Mouse (Mus musculus) T-helper 17 cell (primary cell): Measurements from ENCODE around the gene Il22ra1.

Source experiments
- in situ Hi-C, 2 experiments: fragments of 300-600 bp; cut with MboI, MseI; formaldehyde crosslinking; loops; 1 replicate in 1 of 2; 2 replicates in 1 of 2; pipeline ENCODE4 v1.15.1; 2025; ENCODE audit warnings: high pct_unique_total_duplicates in 2 of 2

Gene Il22ra1

GRCm38 (mm10) chr4:135730951-135731350 is 3.0 kb downstream of the Il22ra1 start:
- in situ Hi-C loops, result no loop called here

GRCm38 (mm10) chr4:135733901-135734300 is 5.9 kb downstream of the Il22ra1 start:
- in situ Hi-C loops, result no loop called here

GRCm38 (mm10) chr4:135736903-135737302 is 8.9 kb downstream of the Il22ra1 start:
- in situ Hi-C loops, result no loop called here

GRCm38 (mm10) chr4:135738237-135738636 is 10.3 kb downstream of the Il22ra1 start:
- in situ Hi-C loops, result no loop called here

GRCm38 (mm10) chr4:135739148-135739547 is 11.2 kb downstream of the Il22ra1 start:
- in situ Hi-C loops, result no loop called here

GRCm38 (mm10) chr4:135739672-135740071 is 11.7 kb downstream of the Il22ra1 start:
- in situ Hi-C loops, result no loop called here

- in situ Hi-C loops, result no loop called here
Measured at GRCm38 (mm10) chr4:135743520-135743919, 15.5 kb downstream of the Il22ra1 start.

- in situ Hi-C loops, result no loop called here
Measured at GRCm38 (mm10) chr4:135744726-135745448, 16.9 kb downstream of the Il22ra1 start.

GRCm38 (mm10) chr4:135745613-135746012 is 17.6 kb downstream of the Il22ra1 start:
- in situ Hi-C loops, result no loop called here

- in situ Hi-C loops, result no loop called here
Measured at GRCm38 (mm10) chr4:135750896-135751295, 22.9 kb downstream of the Il22ra1 start.

- in situ Hi-C loops, result no loop called here
Measured at GRCm38 (mm10) chr4:135752106-135752778, 24.3 kb downstream of the Il22ra1 start.

- in situ Hi-C loops, result no loop called here
Measured at GRCm38 (mm10) chr4:135752779-135753164, 24.8 kb downstream of the Il22ra1 start.

- in situ Hi-C loops, result no loop called here
Measured at GRCm38 (mm10) chr4:135758331-135758730, 30.4 kb downstream of the Il22ra1 start.

- in situ Hi-C loops, result no loop called here
Measured at GRCm38 (mm10) chr4:135758825-135759224, 30.9 kb downstream of the Il22ra1 start.

- in situ Hi-C loops, result no loop called here
Measured at GRCm38 (mm10) chr4:135759356-135759976, 31.5 kb downstream of the Il22ra1 start, which contains the start of gene Myom3. TSS of gene Myom3 (plus strand) at chr4:135759715.

- in situ Hi-C loops, result no loop called here
Measured at GRCm38 (mm10) chr4:135761048-135761447, 33.1 kb downstream of the Il22ra1 start.

- in situ Hi-C loops, result no loop called here
Measured at GRCm38 (mm10) chr4:135761569-135761968, 33.6 kb downstream of the Il22ra1 start.

GRCm38 (mm10) chr4:135762251-135762906 is 34.4 kb downstream of the Il22ra1 start:
- in situ Hi-C loops, result no loop called here

- in situ Hi-C loops, result no loop called here
Measured at GRCm38 (mm10) chr4:135764700-135765099, 36.7 kb downstream of the Il22ra1 start.

GRCm38 (mm10) chr4:135765707-135766106 is 37.7 kb downstream of the Il22ra1 start:
- in situ Hi-C loops, result no loop called here

- in situ Hi-C loops, result no loop called here
Measured at GRCm38 (mm10) chr4:135766976-135767375, 39.0 kb downstream of the Il22ra1 start.
